Mouse (Mus musculus): ENCODE results near the gene Apoa1.

The Apoa1 gene

GRCm38 (mm10) chr9:46228491-46228890, at the start of gene Apoa1:
Gene Apoa1, plus strand, starts transcription at chr9:46228580.
- no peak for DNase-seq

GRCm38 (mm10) chr9:46178595-46178994, 49.8 kb upstream of the Apoa1 start:
- DNase-seq, result peak; percentile 57

GRCm38 (mm10) chr9:46181297-46181696, 47.1 kb upstream of the Apoa1 start:
- DNase-seq, result peak; percentile 80

GRCm38 (mm10) chr9:46184542-46184941, 43.8 kb upstream of the Apoa1 start:
- no peak for DNase-seq

- DNase-seq, result peak; percentile 67
Measured at GRCm38 (mm10) chr9:46185191-46185590, 43.2 kb upstream of the Apoa1 start.

GRCm38 (mm10) chr9:46186387-46186786, 42.0 kb upstream of the Apoa1 start:
- DNase-seq, result no peak

- DNase-seq, result no peak
Measured at GRCm38 (mm10) chr9:46188370-46188769, 40.0 kb upstream of the Apoa1 start.

- no peak for DNase-seq
Measured at GRCm38 (mm10) chr9:46188956-46189355, 39.4 kb upstream of the Apoa1 start.

- DNase-seq, result no peak
Measured at GRCm38 (mm10) chr9:46189381-46189780, 39.0 kb upstream of the Apoa1 start.

- no peak for DNase-seq
Measured at GRCm38 (mm10) chr9:46191234-46191633, 37.1 kb upstream of the Apoa1 start.

GRCm38 (mm10) chr9:46191644-46192043, 36.7 kb upstream of the Apoa1 start:
- no peak for DNase-seq

GRCm38 (mm10) chr9:46192642-46193041, 35.7 kb upstream of the Apoa1 start:
- no peak for DNase-seq

GRCm38 (mm10) chr9:46194809-46195208, 33.6 kb upstream of the Apoa1 start:
- DNase-seq, result no peak

GRCm38 (mm10) chr9:46196699-46197169, 31.6 kb upstream of the Apoa1 start:
- no peak for DNase-seq

- no peak for DNase-seq
Measured at GRCm38 (mm10) chr9:46198461-46198860, 29.9 kb upstream of the Apoa1 start.

- no peak for DNase-seq
Measured at GRCm38 (mm10) chr9:46198936-46199335, 29.4 kb upstream of the Apoa1 start.

- no peak for DNase-seq
Measured at GRCm38 (mm10) chr9:46199609-46200008, 28.8 kb upstream of the Apoa1 start.

GRCm38 (mm10) chr9:46206834-46207500, 21.4 kb upstream of the Apoa1 start:
- DNase-seq, result no peak

- no peak for DNase-seq
Measured at GRCm38 (mm10) chr9:46207501-46207869, 20.9 kb upstream of the Apoa1 start.

GRCm38 (mm10) chr9:46208401-46208974, 19.9 kb upstream of the Apoa1 start:
- DNase-seq, result peak; percentile 69

GRCm38 (mm10) chr9:46210473-46210872, 17.9 kb upstream of the Apoa1 start:
- no peak for DNase-seq

GRCm38 (mm10) chr9:46214276-46214675, 14.1 kb upstream of the Apoa1 start:
- DNase-seq, result no peak

- DNase-seq, result no peak
Measured at GRCm38 (mm10) chr9:46214946-46215337, 13.4 kb upstream of the Apoa1 start.

Measured in cerebellum, adult 9-11 months (tissue).